Mouse (Mus musculus) forebrain, embryonic 11.5 days (tissue): ENCODE data around the gene Kiss1. TPM values are rescaled to one million over a fixed set of nuclear protein-coding genes. Genes with fewer than 3 reads are reported as not detected.

ENCODE experiments used
- ATAC-seq: fragments of 200-750 bp; cut with Nextera tagmentation; replicated peaks from 2 replicates; pipeline ENCODE4 v1.8.0; 2017; ENCODE audit warnings: moderate TSS enrichment; ENCODE audit not compliant: low FRiP score
- DNase-seq: peaks from one replicate; pipeline ENCODE4 v3.0.0-alpha.2; 2017; ENCODE audit warnings: low spot score
- H3K27ac ChIP-seq: fragments of 300-500 bp; sonication (generic); 2 replicates; pipeline ENCODE4 v1.5.1; 2014; ENCODE audit warnings: low read depth, low read length
- H3K27me3 ChIP-seq: fragments of 300-500 bp; sonication (generic); 2 replicates; pipeline ENCODE4 v1.6.1; 2014; ENCODE audit warnings: mild to moderate bottlenecking, low read length, mixed read lengths; ENCODE audit not compliant: control insufficient read depth, insufficient read depth
- H3K36me3 ChIP-seq: fragments of 300-500 bp; sonication (generic); 2 replicates; pipeline ENCODE4 v1.6.1; 2014; ENCODE audit warnings: mild to moderate bottlenecking, low read length, moderate library complexity, mixed read lengths; ENCODE audit not compliant: control insufficient read depth, insufficient read depth
- H3K4me1 ChIP-seq: fragments of 300-500 bp; sonication (generic); replicated peaks from 2 replicates; pipeline ENCODE4 v1.6.1; 2014; ENCODE audit warnings: low read length, mixed read lengths; ENCODE audit not compliant: control insufficient read depth, insufficient read depth
- H3K4me2 ChIP-seq: fragments of 300-500 bp; sonication (generic); 2 replicates; pipeline ENCODE4 v1.6.1; 2014; ENCODE audit warnings: low read depth, mild to moderate bottlenecking, low read length, moderate library complexity, mixed read lengths; ENCODE audit not compliant: severe bottlenecking
- H3K4me3 ChIP-seq: fragments of 300-500 bp; sonication (generic); 2 replicates; pipeline ENCODE4 v1.5.1; 2014; ENCODE audit warnings: low read depth, low read length
- H3K9ac ChIP-seq: fragments of 300-500 bp; sonication (generic); 2 replicates; pipeline ENCODE4 v1.6.1; 2014; ENCODE audit warnings: low read length
- H3K9me3 ChIP-seq: fragments of 300-500 bp; sonication (generic); 2 replicates; pipeline ENCODE4 v1.6.1; 2016; ENCODE audit warnings: low read length, mixed read lengths; ENCODE audit not compliant: control insufficient read depth
- WGBS: fragments of 180-500 bp; shearing (Covaris S2); extraction: QIAGEN DNeasy Blood & Tissue Kit; methylation state at CpG from one replicate; pipeline ENCODE4 v1.1.7; 2014; 5-methylcytosine and 5-hydroxymethylcytosine counted together
- polyA plus RNA-seq: library from polyadenylated mRNA; unstranded; fragments of >200 nt; fragmentation: Nextera tagmentation; extraction: Ambion mirVana; gene quantifications from 2 replicates; pipeline ENCODE4 v1.2.1, GENCODE M21; 2014

Gene Kiss1
- polyA plus RNA-seq, 1 experiment from 2014 or later: 0.43 TPM

GRCm38 (mm10) chr1:133344357-133344756 is 22.7 kb downstream of the Kiss1 start:
- 93% methylated on average over 2 of the region's 2 CpGs for WGBS
- no peaks in the 10 kb centered on the region for H3K4me1 ChIP-seq
- ATAC-seq: no peak
- no peak overlapping the region for H3K4me3 ChIP-seq
- no peaks in the 10 kb centered on the region for H3K36me3 ChIP-seq
- DNase-seq: no peak
- no peaks in the 10 kb centered on the region for H3K9me3 ChIP-seq
- no peaks in the 10 kb centered on the region for H3K27me3 ChIP-seq
- H3K27ac ChIP-seq: no peak overlapping the region
- H3K9ac ChIP-seq: no peak overlapping the region
- H3K4me2 ChIP-seq: no peak overlapping the region

DNA sequence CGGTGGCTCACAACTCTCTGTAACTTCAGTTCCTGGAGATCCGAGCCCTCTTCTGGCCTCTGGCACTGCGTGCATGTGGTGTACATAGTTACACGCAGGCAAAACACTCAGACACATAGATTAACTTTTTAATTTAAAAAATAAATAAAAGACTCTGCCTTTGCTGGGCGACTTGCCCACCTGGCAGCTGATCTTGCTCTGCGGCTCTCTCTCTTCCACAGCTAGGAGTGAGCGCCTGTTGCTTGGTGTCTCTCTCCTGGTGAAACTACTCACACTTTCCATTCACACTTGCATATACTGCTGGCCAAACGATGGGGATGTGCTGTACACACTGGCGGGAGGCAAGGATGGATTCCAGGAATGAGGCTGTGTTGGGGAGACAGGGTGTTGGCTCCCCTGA is 24.9 kb downstream of the Kiss1 start:
- DNase-seq: no peak
- no peak for ATAC-seq
- H3K4me1 ChIP-seq: no peaks in the 10 kb centered on the region
- 88% methylated on average over 9 of the region's 9 CpGs for WGBS
- H3K27me3 ChIP-seq: no peaks in the 10 kb centered on the region
- H3K4me3 ChIP-seq: no peak overlapping the region
- no peak overlapping the region for H3K27ac ChIP-seq
- no peaks in the 10 kb centered on the region for H3K36me3 ChIP-seq
- no peaks in the 10 kb centered on the region for H3K9me3 ChIP-seq
- no peak overlapping the region for H3K9ac ChIP-seq
- H3K4me2 ChIP-seq: no peak overlapping the region

DNA sequence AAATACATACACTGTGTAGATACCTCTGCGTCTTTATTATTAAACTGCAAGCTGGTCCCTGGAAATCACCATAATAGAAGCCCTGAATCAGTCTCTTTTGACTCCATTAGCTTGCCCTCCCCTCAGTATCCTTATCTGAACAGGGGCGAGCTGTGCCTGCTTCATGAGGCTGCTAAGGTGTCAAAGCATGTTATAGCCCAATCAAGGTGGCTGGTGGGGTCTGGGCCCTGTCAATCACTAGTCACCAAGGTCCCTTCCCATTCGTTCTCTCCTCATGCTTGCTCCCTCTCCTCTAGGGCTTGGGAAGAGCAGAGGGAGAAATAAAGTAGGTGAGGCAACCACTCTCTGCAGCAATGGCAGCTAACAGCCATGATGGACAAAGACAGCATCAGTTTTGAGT is 25.6 kb downstream of the Kiss1 start:
- 69% methylated on average over 3 of the region's 3 CpGs for WGBS
- no peaks in the 10 kb centered on the region for H3K36me3 ChIP-seq
- ATAC-seq (no peak), DNase-seq (no peak)
- no peaks in the 10 kb centered on the region for H3K9me3 ChIP-seq
- H3K27me3 ChIP-seq: no peaks in the 10 kb centered on the region
- H3K4me2 ChIP-seq: no peak overlapping the region
- H3K9ac ChIP-seq: no peak overlapping the region
- no peak overlapping the region for H3K27ac ChIP-seq
- no peaks in the 10 kb centered on the region for H3K4me1 ChIP-seq
- no peak overlapping the region for H3K4me3 ChIP-seq

DNA sequence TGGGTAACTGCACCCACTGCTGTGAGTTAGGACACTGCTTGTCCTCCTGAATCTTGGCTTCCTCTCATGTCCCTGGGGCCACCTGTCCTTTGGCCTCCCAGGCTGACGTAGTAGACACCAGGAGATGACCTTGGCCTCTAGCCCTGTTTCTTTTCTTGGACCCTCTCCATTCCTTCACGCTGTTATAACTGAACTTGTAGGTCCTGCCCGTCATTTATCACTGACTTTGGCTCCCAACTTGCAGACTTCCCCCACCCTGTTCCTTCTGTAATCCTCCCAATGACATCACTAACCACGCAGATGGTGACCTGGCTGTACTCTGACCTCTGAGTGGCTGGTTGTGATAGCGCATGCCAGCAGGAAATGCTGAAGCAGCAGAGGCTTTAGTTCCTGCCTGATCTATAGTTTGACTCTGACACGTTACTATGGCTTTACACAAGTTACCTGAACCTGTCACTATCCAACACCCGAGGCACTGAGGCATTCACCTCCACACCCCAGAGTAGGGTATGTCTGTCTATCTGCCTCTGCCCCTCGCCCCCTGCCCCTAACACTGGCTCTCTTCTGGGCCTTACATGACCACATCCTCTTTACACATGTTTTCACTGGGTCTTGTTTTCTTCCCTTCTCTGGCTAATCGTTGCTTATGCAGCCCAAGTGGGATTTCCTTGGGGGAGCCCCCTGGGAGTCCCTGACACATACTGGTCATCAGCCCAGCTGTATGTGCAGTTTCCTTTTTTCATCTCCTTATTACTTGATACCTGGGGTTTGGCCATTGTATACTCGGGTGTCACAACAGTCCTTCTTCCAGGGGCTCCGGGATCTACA is 26.2 kb downstream of the Kiss1 start:
- H3K4me3 ChIP-seq: no peak overlapping the region
- H3K9me3 ChIP-seq: no peaks in the 10 kb centered on the region
- 82% methylated on average over 11 of the region's 11 CpGs for WGBS
- H3K9ac ChIP-seq: no peak overlapping the region
- H3K4me2 ChIP-seq: no peak overlapping the region
- no peaks in the 10 kb centered on the region for H3K36me3 ChIP-seq
- ATAC-seq: no peak
- H3K27me3 ChIP-seq: no peaks in the 10 kb centered on the region
- DNase-seq: no peak
- H3K27ac ChIP-seq: no peak overlapping the region
- no peaks in the 10 kb centered on the region for H3K4me1 ChIP-seq

DNA sequence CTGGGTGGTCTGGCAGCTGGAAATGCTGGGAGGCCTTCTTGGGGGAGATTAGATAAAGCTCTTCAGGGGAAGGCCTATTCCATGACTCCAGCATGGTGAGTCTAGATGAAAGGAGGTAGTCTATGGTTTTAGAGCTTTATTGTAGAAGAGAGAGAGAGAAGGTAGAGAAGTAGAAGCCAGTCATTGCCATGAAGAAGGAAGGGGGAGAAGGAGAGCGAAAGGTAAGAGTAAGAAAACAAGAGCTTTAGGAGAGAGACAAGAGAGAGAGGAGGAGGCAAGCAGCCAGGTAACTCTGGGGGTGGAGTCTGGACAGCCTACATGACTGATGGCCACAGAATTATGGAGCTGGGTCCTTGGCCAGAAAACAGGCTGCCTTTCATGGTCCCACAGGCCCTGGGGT is 28.5 kb downstream of the Kiss1 start, which contains the start of gene Ren1:
Gene Ren1 (plus strand): TSS at position 301 of the 400 bp plus-strand sequence.
- no peak within 1 kb of the TSS for H3K9ac ChIP-seq
- no peaks in the 10 kb centered on the region for H3K4me1 ChIP-seq
- no peaks in the 10 kb centered on the region for H3K36me3 ChIP-seq
- H3K27me3 ChIP-seq: no peaks in the 10 kb centered on the region
- H3K27ac ChIP-seq: no peak within 1 kb of the TSS
- ATAC-seq (no peak), DNase-seq (no peak)
- H3K4me3 ChIP-seq: no peak within 1 kb of the TSS
- H3K4me2 ChIP-seq: no peak within 1 kb of the TSS
- H3K9me3 ChIP-seq: no peaks in the 10 kb centered on the region
- 91% methylated on average over 1 of the region's 1 CpGs for WGBS

DNA sequence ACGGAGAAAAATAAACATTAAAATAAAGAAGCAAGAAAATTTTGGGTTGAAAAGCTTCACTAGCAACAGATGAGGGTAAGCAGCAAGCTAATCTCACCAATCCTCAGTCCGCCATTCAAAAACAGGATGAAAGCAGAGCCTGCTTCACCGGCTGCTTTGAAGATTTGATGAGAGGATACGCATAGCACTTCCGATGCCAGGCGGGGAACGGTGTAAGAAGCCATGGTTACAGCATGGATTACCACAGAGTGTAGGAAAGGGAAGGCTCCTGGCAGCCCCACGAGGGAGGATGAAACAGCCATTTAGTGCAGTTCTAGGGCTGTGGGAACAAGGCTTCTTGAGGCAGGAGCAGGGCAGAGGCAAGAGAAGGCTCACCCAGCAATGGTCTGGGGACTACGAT is 30.1 kb downstream of the Kiss1 start:
- H3K36me3 ChIP-seq: no peaks in the 10 kb centered on the region
- WGBS: 70% methylated on average over 9 of the region's 9 CpGs
- H3K4me3 ChIP-seq: no peak overlapping the region
- H3K9ac ChIP-seq: no peak overlapping the region
- no peak overlapping the region for H3K27ac ChIP-seq
- peak; percentile 44 for DNase-seq
- ATAC-seq: no peak
- no peaks in the 10 kb centered on the region for H3K9me3 ChIP-seq
- H3K27me3 ChIP-seq: no peaks in the 10 kb centered on the region
- no peak overlapping the region for H3K4me2 ChIP-seq
- no peaks in the 10 kb centered on the region for H3K4me1 ChIP-seq

GRCm38 (mm10) chr1:133353371-133353809 is 31.7 kb downstream of the Kiss1 start:
- Histone ChIP-seq H3K9me3 (no peaks in the 10 kb centered on the region), H3K36me3 (no peaks in the 10 kb centered on the region), H3K27me3 (no peaks in the 10 kb centered on the region), H3K9ac (no peak overlapping the region), H3K4me3 (no peak overlapping the region), H3K4me1 (no peaks in the 10 kb centered on the region), H3K4me2 (no peak overlapping the region), H3K27ac (no peak overlapping the region)
- DNase-seq (peak; percentile 84), ATAC-seq (peak; percentile 51; the same call in 1 of the 2 replicates)
- WGBS: 54% methylated on average over 12 of the region's 12 CpGs

DNA sequence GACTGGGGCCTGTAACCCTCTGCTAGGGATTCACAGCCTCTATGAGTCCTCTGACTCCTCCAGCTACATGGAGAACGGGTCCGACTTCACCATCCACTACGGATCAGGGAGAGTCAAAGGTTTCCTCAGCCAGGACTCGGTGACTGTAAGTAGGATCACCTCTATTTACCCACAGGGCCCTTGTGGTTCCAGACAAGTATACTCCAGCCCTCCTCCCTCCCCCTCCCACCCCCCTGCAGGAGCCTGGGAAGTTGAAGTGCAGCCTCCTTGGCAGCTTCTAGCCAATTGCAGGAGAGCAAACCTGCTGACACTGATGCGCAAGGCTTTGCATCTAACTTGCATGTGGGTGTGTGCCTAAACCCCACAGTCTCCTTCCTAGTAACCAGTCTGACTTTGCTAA is 33.8 kb downstream of the Kiss1 start:
- Histone ChIP-seq H3K4me3 (no peak overlapping the region), H3K9me3 (no peaks in the 10 kb centered on the region), H3K36me3 (no peaks in the 10 kb centered on the region), H3K27ac (no peak overlapping the region), H3K27me3 (no peaks in the 10 kb centered on the region), H3K4me2 (no peak overlapping the region), H3K4me1 (no peaks in the 10 kb centered on the region), H3K9ac (no peak overlapping the region)
- WGBS: 56% methylated on average over 5 of the region's 5 CpGs
- ATAC-seq (no peak), DNase-seq (peak; percentile 33)

GRCm38 (mm10) chr1:133355912-133356311 is 34.2 kb downstream of the Kiss1 start:
- Histone ChIP-seq H3K9ac (no peak overlapping the region), H3K27ac (no peak overlapping the region), H3K4me3 (no peak overlapping the region), H3K36me3 (no peaks in the 10 kb centered on the region), H3K27me3 (no peaks in the 10 kb centered on the region), H3K4me2 (no peak overlapping the region), H3K4me1 (no peaks in the 10 kb centered on the region), H3K9me3 (no peaks in the 10 kb centered on the region)
- peak; percentile 51 for DNase-seq
- WGBS: 59% methylated on average over 15 of the region's 15 CpGs
- no peak for ATAC-seq
